Mouse (Mus musculus): ENCODE results near the gene Fgd4. TPM values are rescaled to one million over a fixed set of nuclear protein-coding genes. Genes with fewer than 3 reads are reported as not detected.

Fgd4 gene
- under 1 TPM; 0.18 to 0.49 TPM for polyA plus RNA-seq (2017; shearing (Covaris generic))

GRCm38 (mm10) chr16:16600461-16600860 is at the start of gene Fgd4:
TSS of gene Fgd4 (minus strand) at chr16:16600549.

Other genes with a start within 250 kb of the Fgd4 start
- gene Dnm1l, start 241.6 kb downstream of the Fgd4 start, polyA plus RNA-seq (2017; shearing (Covaris generic)) = 10 to 100 TPM; 42.9 to 46.4 TPM
- gene Olfr19, start 75.9 kb upstream of the Fgd4 start, polyA plus RNA-seq (2017; shearing (Covaris generic)) = not detected
- gene Spag6l, start 228.9 kb upstream of the Fgd4 start, polyA plus RNA-seq (2017; shearing (Covaris generic)) = under 1 TPM; 0.16 to 0.26 TPM

Measured in activated CD4-positive, CD25-positive, alpha-beta regulatory T cell (primary cell).